Comparison of ENCODE assay signal across 7 mouse cellular contexts in the genomic region with DNA sequence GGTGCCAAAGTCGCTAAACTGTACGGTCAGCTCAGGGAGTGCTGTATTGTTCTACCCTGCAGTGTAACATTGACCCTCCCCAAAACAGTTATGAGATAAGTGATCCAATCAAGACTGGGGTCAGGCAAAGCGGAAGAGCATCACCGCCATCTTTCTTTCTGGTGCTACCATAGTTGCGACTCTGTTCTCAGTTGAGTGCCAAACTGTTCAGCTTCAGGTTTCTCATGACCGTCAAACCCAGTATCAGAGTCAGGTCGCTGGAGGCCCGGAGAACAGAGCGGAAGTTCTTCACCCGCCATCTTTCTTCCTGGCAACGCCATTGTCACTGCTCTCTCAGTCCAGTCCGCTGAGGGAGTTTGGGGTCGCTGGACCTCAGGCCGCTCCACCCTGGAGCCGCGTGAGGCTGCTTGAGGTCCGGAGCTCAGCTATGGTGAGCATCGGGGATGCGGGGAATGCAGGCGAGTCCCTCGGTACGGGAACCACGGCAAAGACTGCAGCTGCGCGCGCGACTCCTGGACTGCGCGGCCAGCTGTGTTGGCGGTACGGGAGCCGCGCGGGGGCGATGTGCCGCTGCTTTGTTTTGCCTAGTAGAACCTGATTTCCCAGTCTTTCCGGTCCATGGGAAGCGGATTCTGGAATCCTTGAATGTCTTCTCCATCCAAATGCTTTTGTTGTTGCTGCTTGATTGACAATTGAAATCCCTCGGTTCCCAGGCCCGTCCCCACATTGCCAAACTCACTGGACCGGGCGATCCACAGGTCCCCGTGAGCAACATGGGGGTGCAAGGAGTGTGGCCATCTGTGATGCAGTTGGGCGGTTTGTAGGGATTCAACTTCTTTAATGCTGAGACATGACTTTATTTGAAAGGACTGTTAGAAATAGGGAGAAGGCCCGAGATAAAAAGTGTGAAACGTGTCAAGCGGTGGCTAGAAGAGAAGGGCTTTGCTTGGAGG. TPM values are rescaled to one million over a fixed set of nuclear protein-coding genes. Genes with fewer than 3 reads are reported as not detected.
DNase-seq lines count a peak whose midpoint lies in the region; ATAC-seq and TF ChIP-seq lines count a peak whose summit lies in the region.

A gene (plus strand): TSS at position 300 of the 953 bp plus-strand sequence.
A gene (plus strand): TSS at position 327 of the 953 bp plus-strand sequence.

- H3K36me3 ChIP-seq in embryonic facial prominence, embryonic 12.5 days, result peaks cover 3% of the 10 kb centered on the region
- H3K36me3 ChIP-seq in limb, embryonic 11.5 days (ENCODE audit: control insufficient read depth, insufficient read depth, low read length), result no peaks in the 10 kb centered on the region
- H3K36me3 ChIP-seq in midbrain, embryonic 14.5 days (ENCODE audit: control insufficient read depth, insufficient read depth, low read length), result peaks cover 3% of the 10 kb centered on the region; the same call in 1 of the 2 replicates
- no peaks in the 10 kb centered on the region for H3K36me3 ChIP-seq in spleen, adult 2 months (ENCODE audit: control insufficient read depth, insufficient read depth, low read length)

- peak within 1 kb of the TSS; percentile 97 for H3K27ac ChIP-seq in embryonic facial prominence, embryonic 12.5 days
- peak within 1 kb of the TSS; percentile 93 for H3K27ac ChIP-seq in limb, embryonic 11.5 days (replicated peaks; ENCODE audit: low read depth, low read length)
- H3K27ac ChIP-seq in midbrain, embryonic 14.5 days (replicated peaks; ENCODE audit: low read depth, low read length), result peak within 1 kb of the TSS; percentile 100
- H3K27ac ChIP-seq in spleen, adult 2 months (ENCODE audit: insufficient read depth, low read length), result peak within 1 kb of the TSS; percentile 97

- H3K27me3 ChIP-seq in embryonic facial prominence, embryonic 12.5 days, result no peaks in the 10 kb centered on the region
- H3K27me3 ChIP-seq in limb, embryonic 11.5 days (ENCODE audit: control insufficient read depth, insufficient read depth, low read length), result no peaks in the 10 kb centered on the region
- no peaks in the 10 kb centered on the region for H3K27me3 ChIP-seq in midbrain, embryonic 14.5 days (ENCODE audit: control insufficient read depth, insufficient read depth, low read length)
- H3K27me3 ChIP-seq in spleen, adult 2 months (ENCODE audit: control insufficient read depth, insufficient read depth, low read length), result no peaks in the 10 kb centered on the region

- no peaks in the 10 kb centered on the region for H3K9me3 ChIP-seq in embryonic facial prominence, embryonic 12.5 days
- no peaks in the 10 kb centered on the region for H3K9me3 ChIP-seq in limb, embryonic 11.5 days (ENCODE audit: control insufficient read depth, low read length)
- H3K9me3 ChIP-seq in midbrain, embryonic 14.5 days (ENCODE audit: control insufficient read depth, low read length), result no peaks in the 10 kb centered on the region

- TF ChIP-seq POLR2A in spleen, adult 2 months (IDR thresholded peaks at IDR 0.05; ENCODE audit: low read depth, low read length), result peak; percentile 7; the same call in 1 of the 2 replicates

- peak within 1 kb of the TSS; percentile 71 for H3K4me3 ChIP-seq in embryonic facial prominence, embryonic 12.5 days
- peak within 1 kb of the TSS; percentile 66 for H3K4me3 ChIP-seq in limb, embryonic 11.5 days (ENCODE audit: low read depth, low read length)
- peak within 1 kb of the TSS; percentile 73 for H3K4me3 ChIP-seq in midbrain, embryonic 14.5 days (replicated peaks; ENCODE audit: low read depth, low read length)
- H3K4me3 ChIP-seq in spleen, adult 2 months (ENCODE audit: extremely low read depth, insufficient read depth, insufficient read length), result peak within 1 kb of the TSS; percentile 97

- peak within 1 kb of the TSS; percentile 91 for H3K9ac ChIP-seq in embryonic facial prominence, embryonic 12.5 days
- H3K9ac ChIP-seq in limb, embryonic 11.5 days (ENCODE audit: low read length), result peak within 1 kb of the TSS; percentile 95
- H3K9ac ChIP-seq in midbrain, embryonic 14.5 days (replicated peaks; ENCODE audit: low read length), result peak within 1 kb of the TSS; percentile 96

- peak; percentile 86 for DNase-seq in adrenal gland, postnatal 25 days
- peak; percentile 99 for DNase-seq in heart, adult 11 months
- peak; percentile 96 for DNase-seq in kidney, adult 18-20 months
- peak; percentile 89 for DNase-seq in limb, embryonic 11.5 days (ENCODE audit: low spot score)
- DNase-seq in midbrain, embryonic 14.5 days, result peak; percentile 93
- DNase-seq in spleen, adult 2 months (ENCODE audit: low read depth in 1 of 2, low spot score in 2 of 2), result peak; percentile 61 to 83

- no peaks in the 10 kb centered on the region for H3K4me1 ChIP-seq in embryonic facial prominence, embryonic 12.5 days
- no peaks in the 10 kb centered on the region for H3K4me1 ChIP-seq in limb, embryonic 11.5 days (ENCODE audit: control insufficient read depth, insufficient read depth, low read length)
- H3K4me1 ChIP-seq in midbrain, embryonic 14.5 days (ENCODE audit: control insufficient read depth, insufficient read depth, low read length), result peaks cover 3% of the 10 kb centered on the region; the same call in 1 of the 2 replicates
- H3K4me1 ChIP-seq in spleen, adult 2 months (ENCODE audit: control insufficient read depth, insufficient read depth, insufficient read length), result no peaks in the 10 kb centered on the region

- ATAC-seq in embryonic facial prominence, embryonic 12.5 days (ENCODE audit: insufficient number of reproducible peaks, insufficient read depth, low FRiP score, low TSS enrichment), result peak; percentile 94
- peak; percentile 92 for ATAC-seq in limb, embryonic 11.5 days (ENCODE audit: insufficient number of reproducible peaks, low FRiP score, low TSS enrichment, low read depth)
- ATAC-seq in midbrain, embryonic 14.5 days (ENCODE audit: low FRiP score, low TSS enrichment), result peak; percentile 94

- TF ChIP-seq CTCF in spleen, adult 2 months (IDR thresholded peaks at IDR 0.05; ENCODE audit: extremely low read depth, insufficient read depth, insufficient read length, insufficient replicate concordance), result peak; percentile 41; the same call in 1 of the 2 replicates

- peak within 1 kb of the TSS; percentile 50 for H3K4me2 ChIP-seq in embryonic facial prominence, embryonic 12.5 days (replicated peaks)
- peak within 1 kb of the TSS; percentile 45 for H3K4me2 ChIP-seq in limb, embryonic 11.5 days (ENCODE audit: low read depth, severe bottlenecking)
- H3K4me2 ChIP-seq in midbrain, embryonic 14.5 days (ENCODE audit: low read length), result peak within 1 kb of the TSS; percentile 58

- WGBS in embryonic facial prominence, embryonic 12.5 days, result 6% methylated on average over 47 of the region's 47 CpGs
- 8% methylated on average over 47 of the region's 47 CpGs for WGBS in limb, embryonic 11.5 days
- WGBS in midbrain, embryonic 14.5 days, result 5% methylated on average over 47 of the region's 47 CpGs
- 9% methylated on average over 47 of the region's 47 CpGs for WGBS in spleen, adult 2 months

RNA-seq across cellular contexts. Expression of the first gene that starts in this region (rescaled TPM):
- 8.3 and 9.8 TPM in 2 replicates for total RNA-seq in adrenal gland, postnatal 25 days (2021)
- 10.7 and 11.4 TPM in 2 replicates for polyA plus RNA-seq in embryonic facial prominence, embryonic 12.5 days (2016; fragmentation: Nextera tagmentation; extraction: Ambion mirVana)
- polyA plus RNA-seq in limb, embryonic 11.5 days (2014; fragmentation: Nextera tagmentation; extraction: Ambion mirVana), result 5.4 and 6.7 TPM in 2 replicates
- polyA plus RNA-seq in midbrain, embryonic 14.5 days (2014; fragmentation: Nextera tagmentation; extraction: Ambion mirVana), result 18.8 and 19.4 TPM in 2 replicates
- polyA plus RNA-seq in spleen, adult 2 months (2012; rRNA removed), result 0.60 and 0.83 TPM in 2 replicates

RNA-seq across cellular contexts. Expression of the second gene that starts in this region (rescaled TPM):
- total RNA-seq in adrenal gland, postnatal 25 days (2021), result 31.3 and 38.1 TPM in 2 replicates
- polyA plus RNA-seq in embryonic facial prominence, embryonic 12.5 days (2016; fragmentation: Nextera tagmentation; extraction: Ambion mirVana), result 30.5 and 31.9 TPM in 2 replicates
- 34.0 and 39.2 TPM in 2 replicates for polyA plus RNA-seq in limb, embryonic 11.5 days (2014; fragmentation: Nextera tagmentation; extraction: Ambion mirVana)
- polyA plus RNA-seq in midbrain, embryonic 14.5 days (2014; fragmentation: Nextera tagmentation; extraction: Ambion mirVana), result 36.9 and 42.3 TPM in 2 replicates
- polyA plus RNA-seq in spleen, adult 2 months (2012; rRNA removed), result 0.99 and 1.3 TPM in 2 replicates

Comparison
In these comparisons a context has a peak if more than half of its experiments do, and no peak if none do; other contexts are left out.
1. Peak in every context shown above with its lines: DNase-seq, ATAC-seq, H3K4me3 ChIP-seq and H3K27ac ChIP-seq.
2. RNA of the second gene that starts in this region (polyA plus RNA-seq): 36.9 to 42.3 TPM in midbrain, embryonic 14.5 days, 34.0 to 39.2 TPM in limb, embryonic 11.5 days and 30.5 to 31.9 TPM in embryonic facial prominence, embryonic 12.5 days; 0.99 to 1.3 TPM in spleen, adult 2 months; every median in the first group is over 10 times any median in the second.